Mouse (Mus musculus): ENCODE results near the gene Ntn3.
A peak's percentile ranks its signal among the peaks of the same experiment; 100 is the strongest.

Gene Ntn3

GRCm38 (mm10) chr17:24190934-24191333 lies 18.4 kb downstream of the Ntn3 start:
- no peak for DNase-seq (ENCODE audit: low read depth)

GRCm38 (mm10) chr17:24174259-24174658 lies 35.1 kb downstream of the Ntn3 start:
- no peak for DNase-seq (ENCODE audit: low read depth)

- no peak for DNase-seq (ENCODE audit: low read depth)
Observed at GRCm38 (mm10) chr17:24173423-24173822, 35.9 kb downstream of the Ntn3 start.

GRCm38 (mm10) chr17:24171738-24172137 lies 37.6 kb downstream of the Ntn3 start:
- no peak for DNase-seq (ENCODE audit: low read depth)

- no peak for DNase-seq (ENCODE audit: low read depth)
Observed at GRCm38 (mm10) chr17:24170729-24171128, 38.6 kb downstream of the Ntn3 start.

- no peak for DNase-seq (ENCODE audit: low read depth)
Observed at GRCm38 (mm10) chr17:24170125-24170524, 39.2 kb downstream of the Ntn3 start.

- DNase-seq (ENCODE audit: low read depth): peak; percentile 70
Observed at GRCm38 (mm10) chr17:24169317-24170065, 39.8 kb downstream of the Ntn3 start, which contains the start of gene Atp6v0c. Atp6v0c (minus strand) TSS chr17:24169702.

- no peak for DNase-seq (ENCODE audit: low read depth)
Observed at GRCm38 (mm10) chr17:24168590-24169277, 40.6 kb downstream of the Ntn3 start.

GRCm38 (mm10) chr17:24167891-24168505 lies 41.3 kb downstream of the Ntn3 start:
- no peak for DNase-seq (ENCODE audit: low read depth)

- no peak for DNase-seq (ENCODE audit: low read depth)
Observed at GRCm38 (mm10) chr17:24167120-24167519, 42.2 kb downstream of the Ntn3 start.

GRCm38 (mm10) chr17:24164566-24165259 lies 44.6 kb downstream of the Ntn3 start:
- no peak for DNase-seq (ENCODE audit: low read depth)

- peak; percentile 91 for DNase-seq (ENCODE audit: low read depth)
Observed at GRCm38 (mm10) chr17:24163176-24163962, 46.0 kb downstream of the Ntn3 start, which contains the start of gene Amdhd2. Amdhd2 (minus strand) TSS chr17:24163766.

- DNase-seq (ENCODE audit: low read depth): no peak
Observed at GRCm38 (mm10) chr17:24162584-24163175, 46.7 kb downstream of the Ntn3 start.

- no peak for DNase-seq (ENCODE audit: low read depth)
Observed at GRCm38 (mm10) chr17:24161466-24161865, 47.9 kb downstream of the Ntn3 start.

- DNase-seq (ENCODE audit: low read depth): no peak
Observed at GRCm38 (mm10) chr17:24157526-24157925, 51.8 kb downstream of the Ntn3 start.

GRCm38 (mm10) chr17:24157121-24157520 lies 52.2 kb downstream of the Ntn3 start:
- no peak for DNase-seq (ENCODE audit: low read depth)

- no peak for DNase-seq (ENCODE audit: low read depth)
Observed at GRCm38 (mm10) chr17:24156394-24156793, 52.9 kb downstream of the Ntn3 start.

- no peak for DNase-seq (ENCODE audit: low read depth)
Observed at GRCm38 (mm10) chr17:24155742-24156141, 53.6 kb downstream of the Ntn3 start.

- DNase-seq (ENCODE audit: low read depth): no peak
Observed at GRCm38 (mm10) chr17:24154463-24154862, 54.9 kb downstream of the Ntn3 start.

All from fibroblast of lung, adult 2 months (primary cell).